Mouse (Mus musculus): ENCODE measurements around the gene Coro2a.

GRCm38 (mm10) chr4:46563847-46564246 lies 38.2 kb downstream of the Coro2a start:
- no peak for TF ChIP-seq CTCF (IDR thresholded peaks at IDR 0.05; ENCODE audit: extremely low read depth, insufficient read depth, insufficient read length, insufficient replicate concordance)
- TF ChIP-seq POLR2A (IDR thresholded peaks at IDR 0.05; ENCODE audit: low read depth, low read length) = no peak
